Mouse (Mus musculus): ENCODE results near the gene Mast3.

Mast3 gene

DNA sequence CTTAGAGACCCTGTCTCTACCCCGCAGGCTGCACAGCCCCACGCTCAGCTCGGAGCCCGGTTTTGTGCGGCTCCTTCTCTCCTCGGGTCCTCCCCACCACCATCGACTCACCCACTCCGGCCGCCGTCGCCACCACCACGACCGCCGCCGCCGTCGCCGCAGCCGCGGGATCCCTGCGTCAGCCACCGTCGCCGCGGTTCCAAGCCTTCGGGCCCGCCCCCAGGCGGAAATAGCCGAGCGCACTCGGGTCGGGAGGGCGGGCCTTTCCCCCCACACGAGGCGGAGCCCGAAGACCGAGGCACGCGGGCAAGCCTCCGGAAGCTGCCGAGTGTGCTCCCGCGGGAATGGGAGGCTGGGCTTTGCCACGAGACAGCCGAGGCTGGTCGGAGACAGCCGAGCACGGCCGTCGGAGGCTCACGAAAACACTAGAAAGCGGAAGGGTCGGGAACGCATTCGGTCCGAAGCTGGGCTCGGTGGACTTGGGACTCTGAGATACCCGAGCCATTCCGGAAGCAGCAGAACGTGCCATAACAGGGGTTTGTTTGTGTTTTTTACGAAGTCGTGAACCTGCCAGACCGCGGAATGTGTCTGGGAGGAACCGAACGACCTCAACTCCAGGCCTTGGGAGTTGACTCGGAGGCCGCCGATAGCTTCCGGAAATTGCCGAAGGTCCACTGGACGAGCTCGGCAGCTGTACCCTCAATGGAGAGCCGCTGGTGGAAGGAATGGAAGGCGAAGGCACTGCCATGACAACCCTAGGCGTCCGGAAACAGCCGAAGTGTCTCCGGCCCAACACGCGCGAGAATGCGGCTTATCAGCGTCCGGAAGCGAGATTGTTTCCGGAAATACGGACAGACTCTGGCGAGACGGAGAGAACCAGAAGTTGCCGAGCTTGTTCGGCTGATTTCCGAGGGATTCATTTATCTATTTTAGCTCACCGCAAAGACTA is 28.1 kb downstream of the Mast3 start, which contains the start of gene Pik3r2:
Gene Pik3r2, minus strand, starts transcription at position 218 of the 949 bp plus-strand sequence.
- peak; percentile 98 for DNase-seq (ENCODE audit: low read depth)

DNA sequence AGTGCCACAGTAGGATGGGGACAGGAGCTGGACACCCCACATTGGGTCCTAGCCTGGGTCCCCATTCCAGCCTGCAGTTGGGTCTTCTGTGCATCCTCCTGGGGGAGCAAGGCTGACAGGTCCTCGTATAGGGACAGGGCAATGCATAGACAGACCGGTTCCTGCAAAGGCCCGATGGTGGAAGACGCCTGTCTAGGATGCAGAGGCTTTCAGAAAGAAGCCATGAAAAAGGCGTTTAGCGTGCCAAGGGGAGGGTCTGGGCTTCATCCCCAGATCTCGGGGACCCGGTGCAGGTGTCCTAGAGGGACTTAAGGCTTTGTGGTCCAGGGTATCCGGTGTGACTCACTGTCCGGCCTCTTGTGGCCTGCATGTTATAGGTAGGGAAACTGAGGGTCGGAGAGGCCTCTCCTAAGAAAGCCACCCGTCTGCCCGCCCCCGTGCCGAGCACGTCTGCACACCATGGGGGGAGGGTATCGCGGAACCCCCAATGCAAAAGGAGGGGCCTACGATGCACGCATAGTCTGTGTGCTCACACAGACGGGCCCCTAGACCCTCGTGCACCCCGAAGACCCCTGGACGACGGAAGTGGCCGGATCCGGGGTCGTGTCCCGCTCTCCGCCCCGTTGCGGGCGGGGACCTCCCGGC is 28.9 kb downstream of the Mast3 start:
- DNase-seq (ENCODE audit: low read depth) = peak; percentile 55

- no peak for DNase-seq (ENCODE audit: low read depth)
Measured at GRCm38 (mm10) chr8:70775227-70775626, 29.6 kb downstream of the Mast3 start.

- DNase-seq (ENCODE audit: low read depth) = no peak
Measured at GRCm38 (mm10) chr8:70774740-70775139, 30.1 kb downstream of the Mast3 start.

GRCm38 (mm10) chr8:70773833-70774232 is 31.0 kb downstream of the Mast3 start:
- DNase-seq (ENCODE audit: low read depth) = no peak

- no peak for DNase-seq (ENCODE audit: low read depth)
Measured at GRCm38 (mm10) chr8:70773410-70773809, 31.4 kb downstream of the Mast3 start.

GRCm38 (mm10) chr8:70772890-70773289 is 32.0 kb downstream of the Mast3 start:
- DNase-seq (ENCODE audit: low read depth) = no peak

- DNase-seq (ENCODE audit: low read depth) = no peak
Measured at GRCm38 (mm10) chr8:70772075-70772474, 32.8 kb downstream of the Mast3 start.

DNA sequence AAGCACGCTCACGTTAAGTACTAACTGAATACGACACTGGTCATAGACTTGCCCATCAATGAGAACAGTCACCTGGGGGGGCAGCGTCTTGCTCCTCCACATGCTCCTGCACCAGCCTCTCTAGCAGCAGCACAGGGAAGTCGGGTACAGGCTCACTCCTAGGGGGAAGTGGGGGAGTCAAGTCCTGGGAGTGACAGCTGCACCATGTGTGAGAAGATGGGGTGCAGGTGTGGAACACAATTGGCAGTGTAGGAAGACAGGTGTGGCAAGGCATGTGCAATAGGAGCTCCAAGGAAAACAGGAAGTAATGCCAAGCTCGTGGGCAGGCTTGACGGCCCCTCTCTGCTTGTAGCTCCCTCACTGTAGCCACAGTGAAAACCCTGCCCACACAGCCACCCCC is 33.6 kb downstream of the Mast3 start:
- DNase-seq (ENCODE audit: low read depth) = no peak

DNA sequence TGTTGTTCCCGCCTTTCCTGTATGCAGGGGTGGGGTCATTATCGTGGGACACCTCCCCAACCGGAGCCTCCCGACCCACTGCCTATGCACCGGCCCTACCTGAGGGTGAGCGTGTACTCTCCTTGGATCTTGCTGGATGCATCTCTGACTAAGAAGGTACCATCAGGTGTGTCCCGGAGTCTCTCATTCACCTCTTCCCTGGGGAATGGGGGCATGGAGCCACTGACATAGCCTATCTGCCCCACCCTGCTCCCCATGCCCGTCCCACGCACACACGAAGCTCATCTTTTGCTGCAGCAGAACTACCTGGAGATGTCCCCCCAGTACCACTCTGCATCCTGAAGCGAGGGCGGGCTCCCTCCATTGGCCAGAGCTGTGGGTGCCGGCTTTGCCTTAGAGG is 34.1 kb downstream of the Mast3 start:
- no peak for DNase-seq (ENCODE audit: low read depth)

- no peak for DNase-seq (ENCODE audit: low read depth)
Measured at GRCm38 (mm10) chr8:70769858-70770257, 35.0 kb downstream of the Mast3 start.

DNA sequence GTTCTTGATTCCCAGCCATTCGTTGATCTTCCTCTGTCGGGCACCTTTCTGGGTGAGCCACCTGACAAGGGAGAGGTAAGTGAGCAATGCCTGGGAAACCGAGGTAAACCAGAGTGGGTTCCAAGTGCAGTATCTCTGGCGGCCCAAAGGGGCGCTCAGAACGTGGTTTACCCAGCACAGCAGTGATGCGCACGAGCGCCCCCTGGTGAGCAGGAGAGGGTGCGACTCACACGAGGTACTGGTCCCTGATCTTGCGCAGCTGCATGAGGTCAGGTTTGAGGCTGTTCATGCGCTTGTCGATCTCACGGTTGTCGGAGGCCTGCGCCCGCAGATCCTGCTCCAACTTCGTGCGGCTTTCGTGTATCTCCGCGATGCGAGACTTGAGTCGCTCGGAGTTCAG is 35.5 kb downstream of the Mast3 start:
- DNase-seq (ENCODE audit: low read depth) = peak; percentile 99

DNA sequence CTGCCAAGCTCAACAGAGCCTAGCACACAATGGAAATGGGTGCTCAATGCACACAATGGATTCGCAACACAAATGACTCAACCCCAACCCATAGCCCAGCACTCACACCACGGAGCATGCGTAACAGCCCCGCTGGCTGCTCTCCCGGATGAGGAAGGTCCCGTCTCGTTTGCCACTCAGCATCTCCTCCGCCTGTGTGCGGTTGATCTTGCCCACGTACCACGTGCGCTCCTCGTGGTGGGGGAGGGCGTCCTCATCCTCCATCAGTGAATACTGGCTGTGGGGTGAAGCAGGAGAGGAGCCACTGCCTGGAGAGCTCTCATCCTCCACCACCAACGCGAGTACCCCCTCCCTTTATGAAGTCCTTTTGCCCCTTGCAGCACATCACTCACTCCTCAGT is 35.9 kb downstream of the Mast3 start:
- DNase-seq (ENCODE audit: low read depth) = no peak

GRCm38 (mm10) chr8:70768231-70768776 is 36.5 kb downstream of the Mast3 start:
- DNase-seq (ENCODE audit: low read depth) = no peak

DNA sequence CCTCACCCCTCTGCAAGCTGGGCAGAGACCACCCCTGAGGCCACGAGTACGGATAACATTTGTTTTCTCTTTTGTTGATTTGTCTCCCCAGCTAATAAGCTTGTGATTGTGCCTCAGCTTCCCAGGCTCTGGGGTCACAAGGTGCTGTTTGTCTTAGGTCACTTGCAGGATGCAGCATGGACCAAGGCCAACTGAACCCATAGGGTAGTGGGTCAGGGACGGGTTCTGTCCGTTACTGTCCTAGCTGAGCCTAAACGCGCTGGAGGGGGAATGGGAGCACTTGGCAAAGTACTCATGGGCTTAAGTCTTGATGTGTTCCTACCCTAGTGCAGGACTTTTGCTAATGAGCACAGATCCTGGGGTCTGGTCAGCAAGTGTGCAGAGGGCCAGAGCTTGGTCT is 37.4 kb downstream of the Mast3 start:
- DNase-seq (ENCODE audit: low read depth) = no peak

DNA sequence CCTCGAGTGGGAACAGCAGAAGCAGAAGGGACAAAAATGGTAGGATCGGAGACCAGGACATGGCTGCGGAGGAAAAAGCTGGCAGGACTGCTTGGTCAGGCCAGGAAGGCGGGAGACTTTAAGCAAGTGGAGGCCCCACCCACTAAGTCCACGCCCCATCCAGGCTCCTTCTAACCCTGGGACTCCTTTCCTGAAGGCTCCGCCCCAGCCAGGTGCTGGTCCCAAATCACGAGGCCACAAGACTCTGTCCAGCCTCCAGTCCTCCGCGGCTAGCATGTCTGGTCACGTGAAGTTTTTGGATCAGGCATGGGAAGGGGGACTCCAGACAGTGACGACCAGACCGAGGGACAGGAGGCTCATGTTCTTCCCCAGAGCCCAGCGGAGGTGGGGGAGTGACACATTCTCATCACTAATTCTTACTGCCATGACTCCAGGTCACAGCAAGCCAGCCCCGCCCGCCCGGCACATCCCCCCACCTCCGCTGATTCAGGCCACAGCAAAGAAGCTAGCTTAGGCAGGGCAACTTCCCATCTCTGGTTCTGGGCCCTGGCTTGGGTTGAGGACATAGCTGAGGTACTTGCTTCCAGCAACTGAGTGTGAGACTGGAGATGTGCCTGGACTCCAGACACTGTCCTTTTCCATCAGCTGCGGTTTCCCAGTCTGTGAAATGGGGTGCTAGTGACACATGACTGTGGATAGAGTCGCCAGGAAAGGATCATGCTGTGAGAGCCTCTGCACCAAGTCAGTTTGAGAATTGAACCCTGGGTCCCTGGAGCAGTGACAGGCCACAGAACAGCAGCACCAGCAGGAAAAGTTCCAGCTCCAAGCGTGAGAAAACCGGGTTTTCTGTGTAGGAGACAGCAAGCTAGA is 38.0 kb downstream of the Mast3 start:
- peak; percentile 54 for DNase-seq (ENCODE audit: low read depth)

- DNase-seq (ENCODE audit: low read depth) = peak; percentile 82
Measured at GRCm38 (mm10) chr8:70765838-70766570, 38.9 kb downstream of the Mast3 start.

- peak; percentile 68 for DNase-seq (ENCODE audit: low read depth)
Measured at GRCm38 (mm10) chr8:70765329-70765728, 39.5 kb downstream of the Mast3 start.

DNA sequence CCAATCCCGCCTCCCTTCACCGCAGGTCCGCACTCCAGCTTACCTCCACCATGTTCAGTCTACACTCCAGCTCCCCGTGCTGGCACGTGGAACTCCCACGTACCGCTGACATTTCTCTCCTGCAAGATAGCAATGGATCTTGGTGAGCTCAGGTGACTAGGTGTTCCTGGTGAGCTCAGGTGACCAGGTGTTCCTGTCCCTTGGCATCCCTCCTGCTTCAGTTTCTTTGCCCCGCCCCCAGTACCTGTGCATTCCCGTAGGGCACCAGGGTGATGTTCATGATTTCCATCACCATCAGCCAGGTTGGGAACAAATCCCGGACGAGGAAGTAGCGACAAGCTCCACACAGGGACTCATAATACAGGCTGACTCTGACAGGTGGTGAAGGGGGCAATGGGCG is 40.2 kb downstream of the Mast3 start:
- DNase-seq (ENCODE audit: low read depth) = no peak

GRCm38 (mm10) chr8:70764026-70764425 is 40.8 kb downstream of the Mast3 start:
- no peak for DNase-seq (ENCODE audit: low read depth)

DNA sequence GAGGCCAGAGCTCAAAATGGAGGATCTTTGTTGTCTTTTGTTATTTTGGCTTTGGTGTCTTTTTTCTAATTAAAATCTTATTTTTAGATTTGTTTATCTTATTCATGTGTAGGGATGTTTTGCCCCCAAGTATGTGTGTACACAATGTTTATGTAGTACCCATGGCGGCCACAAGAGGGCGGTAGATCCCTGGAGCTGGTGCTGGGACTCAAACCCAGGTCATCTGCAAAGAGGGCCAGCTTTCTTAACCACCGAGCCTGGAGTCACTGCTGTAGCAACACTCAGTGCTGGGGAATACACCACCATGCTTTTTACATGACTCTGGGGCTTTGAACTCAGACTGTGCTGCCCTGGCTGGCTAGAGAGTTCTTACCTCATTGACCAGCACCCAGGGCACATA is 41.5 kb downstream of the Mast3 start:
- peak; percentile 73 for DNase-seq (ENCODE audit: low read depth)
